Mouse (Mus musculus) cerebellum, adult 9-10 months (tissue): Measurements from ENCODE around the gene Cdk15.

Source experiments
- DNase-seq: peaks from one replicate; pipeline ENCODE4 v3.0.0; 2022

The Cdk15 gene

GRCm38 (mm10) chr1:59332737-59333385, 76.2 kb downstream of the Cdk15 start:
- no peak for DNase-seq

GRCm38 (mm10) chr1:59333386-59333759, 76.7 kb downstream of the Cdk15 start:
- DNase-seq = no peak

- DNase-seq = peak; percentile 64
Measured at GRCm38 (mm10) chr1:59333860-59334561, 77.3 kb downstream of the Cdk15 start.

GRCm38 (mm10) chr1:59334562-59334890, 77.8 kb downstream of the Cdk15 start:
- no peak for DNase-seq

GRCm38 (mm10) chr1:59336256-59336655, 79.5 kb downstream of the Cdk15 start:
- DNase-seq = no peak

GRCm38 (mm10) chr1:59340814-59341588, 84.3 kb downstream of the Cdk15 start:
- peak; percentile 53 for DNase-seq

- no peak for DNase-seq
Measured at GRCm38 (mm10) chr1:59341697-59342096, 85.0 kb downstream of the Cdk15 start.

- no peak for DNase-seq
Measured at GRCm38 (mm10) chr1:59342146-59342545, 85.4 kb downstream of the Cdk15 start.

- no peak for DNase-seq
Measured at GRCm38 (mm10) chr1:59352706-59353105, 96.0 kb downstream of the Cdk15 start.

- no peak for DNase-seq
Measured at GRCm38 (mm10) chr1:59355440-59355839, 98.7 kb downstream of the Cdk15 start.

GRCm38 (mm10) chr1:59359136-59359535, 102.4 kb downstream of the Cdk15 start:
- DNase-seq = no peak

GRCm38 (mm10) chr1:59360834-59361233, 104.1 kb downstream of the Cdk15 start:
- no peak for DNase-seq

- no peak for DNase-seq
Measured at GRCm38 (mm10) chr1:59361460-59361859, 104.8 kb downstream of the Cdk15 start.

- no peak for DNase-seq
Measured at GRCm38 (mm10) chr1:59361966-59362365, 105.3 kb downstream of the Cdk15 start.

GRCm38 (mm10) chr1:59364463-59365040, 107.8 kb downstream of the Cdk15 start:
- DNase-seq = no peak

GRCm38 (mm10) chr1:59367928-59368648, 111.4 kb downstream of the Cdk15 start:
- DNase-seq = no peak

GRCm38 (mm10) chr1:59368649-59369319, 112.1 kb downstream of the Cdk15 start:
- DNase-seq = no peak

- DNase-seq = no peak
Measured at GRCm38 (mm10) chr1:59369320-59369685, 112.6 kb downstream of the Cdk15 start.

- DNase-seq = peak; percentile 65
Measured at GRCm38 (mm10) chr1:59370355-59370950, 113.7 kb downstream of the Cdk15 start.

- DNase-seq = no peak
Measured at GRCm38 (mm10) chr1:59376021-59376548, 119.4 kb downstream of the Cdk15 start.

GRCm38 (mm10) chr1:59376557-59376956, 119.9 kb downstream of the Cdk15 start:
- DNase-seq = peak; percentile 96

- DNase-seq = peak; percentile 66
Measured at GRCm38 (mm10) chr1:59377312-59377711, 120.6 kb downstream of the Cdk15 start.
